In genomic region chr3:107935268-107935667, GRCm38 (mm10) we compare ENCODE assay signal across 28 mouse cellular contexts. TPM values are rescaled to one million over a fixed set of nuclear protein-coding genes. Genes with fewer than 3 reads are reported as not detected.
A peak's percentile ranks its signal among the peaks of the same experiment; 100 is the strongest.
DNase-seq lines count a peak whose midpoint lies in the region; TF ChIP-seq lines count a peak whose summit lies in the region.
"Had no signal": no experiment of that assay in that cellular context is flagged by ENCODE, and none has a peak within 500 bp of the region (broad histone marks: within the 10 kb centered on the region; RNA-seq: fewer than 3 reads in every experiment).

No protein-coding gene starts in this region.

- WGBS in olfactory bulb, adult 2 months = 46% methylated on average over 3 of the region's 3 CpGs

- TF ChIP-seq POLR2A in olfactory bulb, adult 2 months (IDR thresholded peaks at IDR 0.05; ENCODE audit: insufficient read depth, low read depth, low read length) = no peak

- H3K27ac ChIP-seq in olfactory bulb, adult 2 months (ENCODE audit: insufficient read depth, low read depth, low read length) = peak overlapping the region; percentile 46; the same call in 1 of the 2 replicates
- H3K27ac ChIP-seq: embryonic facial prominence, embryonic 13.5 days; embryonic facial prominence, embryonic 15.5 days; forebrain, embryonic 13.5 days; forebrain, embryonic 15.5 days had no signal

- H3K4me3 ChIP-seq in olfactory bulb, adult 2 months (ENCODE audit: insufficient read depth, low read depth, low read length) = no peak overlapping the region
- H3K4me3 ChIP-seq: embryonic facial prominence, embryonic 13.5 days; embryonic facial prominence, embryonic 15.5 days; forebrain, embryonic 13.5 days; forebrain, embryonic 15.5 days had no signal

- peak; percentile 27 for DNase-seq in right cerebral cortex, adult 18-20 months
- no peak for DNase-seq in right cerebral cortex, postnatal 14 days
- peak; percentile 71 for DNase-seq in 3T3-L1 (ENCODE audit: low read depth, low spot score)
- peak; percentile 66 for DNase-seq in brain, adult 2 months (ENCODE audit: low read depth, low spot score)
- no peak for DNase-seq in heart, adult 11 months
- DNase-seq in lung, postnatal 36 days = no peak
- DNase-seq: adrenal gland, adult 8-10 months; adrenal gland, postnatal 14 days; adrenal gland, postnatal 36 days; cerebellum, adult 11 months; cerebellum, adult 18-20 months; cerebellum, adult 8-10 months; cerebellum, adult 9-11 months; cerebellum, postnatal 14 days; cerebellum, postnatal 36 days; embryo, embryonic 11 days; forebrain, postnatal 0 days had no signal

- peaks cover 36% of the 10 kb centered on the region for H3K4me1 ChIP-seq in olfactory bulb, adult 2 months (ENCODE audit: control insufficient read depth, insufficient read depth, low read length)

- no peak for TF ChIP-seq CTCF in olfactory bulb, adult 2 months (IDR thresholded peaks at IDR 0.05; ENCODE audit: insufficient read depth, low read depth, low read length)

RNA-seq across cellular contexts. Expression of gene Gstm7, which starts 3.7 kb away (rescaled TPM):
- polyA plus RNA-seq in olfactory bulb, adult 2 months (2012; ENCODE audit: insufficient read depth, insufficient read length, low replicate concordance, missing spikeins) = not detected in 2 replicates

RNA-seq across cellular contexts. Expression of gene Gstm6, which starts 8.3 kb away (rescaled TPM):
- polyA plus RNA-seq in olfactory bulb, adult 2 months (2012; ENCODE audit: insufficient read depth, insufficient read length, low replicate concordance, missing spikeins) = not detected in 2 replicates
- polyA plus RNA-seq: activated CD4-positive, CD25-positive, alpha-beta regulatory T cell, adult 4 months; C2C12 had no signal

RNA-seq across cellular contexts. Expression of gene Gstm3, which starts 33.8 kb away (rescaled TPM):
- not detected in 2 replicates for polyA plus RNA-seq in olfactory bulb, adult 2 months (2012; ENCODE audit: insufficient read depth, insufficient read length, low replicate concordance, missing spikeins)
- polyA plus RNA-seq: activated CD4-positive, CD25-positive, alpha-beta regulatory T cell, adult 4 months; brain, embryonic 14.5 days; C2C12; embryonic facial prominence, embryonic 11.5 days; embryonic facial prominence, embryonic 13.5 days; embryonic facial prominence, embryonic 15.5 days; forebrain, embryonic 11.5 days; forebrain, embryonic 15.5 days; forebrain, postnatal 0 days; Patski had no signal

RNA-seq across cellular contexts. Expression of gene Gstm5, which starts 39.6 kb away (rescaled TPM):
- polyA plus RNA-seq in olfactory bulb, adult 2 months (2012; ENCODE audit: insufficient read depth, insufficient read length, low replicate concordance, missing spikeins) = not detected in 2 replicates
- polyA plus RNA-seq: activated CD4-positive, CD25-positive, alpha-beta regulatory T cell, adult 4 months had no signal

RNA-seq across cellular contexts. Expression of gene Gstm2, which starts 51.0 kb away (rescaled TPM):
- polyA plus RNA-seq in olfactory bulb, adult 2 months (2012; ENCODE audit: insufficient read depth, insufficient read length, low replicate concordance, missing spikeins) = not detected in 2 replicates
- polyA plus RNA-seq: activated CD4-positive, CD25-positive, alpha-beta regulatory T cell, adult 4 months had no signal

Comparison
In these comparisons a context has a peak if more than half of its experiments do, and no peak if none do; other contexts are left out.
1. DNase-seq: peak in right cerebral cortex, adult 18-20 months (single experiment), 3T3-L1 (single experiment) and brain, adult 2 months (single experiment); none in right cerebral cortex, postnatal 14 days (single experiment), heart, adult 11 months (single experiment) and lung, postnatal 36 days (single experiment).